Mouse (Mus musculus): ENCODE results near the gene Fam174a.

Fam174a gene

DNA sequence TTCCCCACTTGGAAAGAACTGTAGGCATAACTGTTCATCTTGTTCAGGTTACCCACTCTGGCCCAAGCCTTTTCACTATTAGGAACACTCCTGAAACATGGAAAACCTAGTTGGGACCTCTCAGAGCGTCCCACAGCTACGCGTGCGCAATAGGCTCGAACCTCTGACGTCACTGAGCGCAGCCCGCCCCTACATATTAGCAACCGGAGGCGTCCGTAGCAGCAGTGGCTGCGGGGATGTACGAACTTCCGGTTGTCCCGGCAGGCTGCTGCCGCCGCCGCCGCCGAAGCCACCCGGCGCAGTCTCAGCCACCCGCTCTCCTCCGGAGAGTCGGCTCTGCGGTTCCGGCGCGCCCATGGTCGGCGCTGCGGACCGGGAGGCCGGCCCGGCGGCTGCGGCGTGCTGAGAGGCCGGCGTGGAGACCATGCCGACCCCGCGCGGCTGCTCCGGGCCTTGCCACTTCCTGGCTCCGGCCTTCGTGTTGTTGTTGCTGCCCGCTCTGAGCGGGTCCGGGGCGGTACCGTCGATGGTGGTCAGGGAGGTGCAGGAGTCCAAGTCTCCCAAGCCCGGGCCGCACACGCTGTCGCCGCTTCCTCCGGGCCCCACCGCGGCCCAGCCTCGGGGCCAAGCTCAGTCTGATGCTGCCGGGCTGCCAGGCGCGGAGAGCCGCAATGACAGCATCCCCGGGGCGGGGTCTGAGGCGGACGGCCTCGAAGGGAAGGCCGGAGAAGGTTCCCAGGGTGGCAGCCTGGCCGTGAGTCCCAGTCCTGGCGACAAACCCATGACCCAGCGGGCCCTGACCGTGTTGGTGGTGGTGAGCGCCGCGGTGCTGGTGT lies at the start of gene Fam174a:
Gene Fam174a, plus strand, starts transcription at position 231 of the 836 bp plus-strand sequence.
- peak; percentile 93 for DNase-seq (ENCODE audit: low spot score)

GRCm38 (mm10) chr1:95263843-95264242 lies 49.6 kb upstream of the Fam174a start:
- DNase-seq (ENCODE audit: low spot score) = no peak

DNA sequence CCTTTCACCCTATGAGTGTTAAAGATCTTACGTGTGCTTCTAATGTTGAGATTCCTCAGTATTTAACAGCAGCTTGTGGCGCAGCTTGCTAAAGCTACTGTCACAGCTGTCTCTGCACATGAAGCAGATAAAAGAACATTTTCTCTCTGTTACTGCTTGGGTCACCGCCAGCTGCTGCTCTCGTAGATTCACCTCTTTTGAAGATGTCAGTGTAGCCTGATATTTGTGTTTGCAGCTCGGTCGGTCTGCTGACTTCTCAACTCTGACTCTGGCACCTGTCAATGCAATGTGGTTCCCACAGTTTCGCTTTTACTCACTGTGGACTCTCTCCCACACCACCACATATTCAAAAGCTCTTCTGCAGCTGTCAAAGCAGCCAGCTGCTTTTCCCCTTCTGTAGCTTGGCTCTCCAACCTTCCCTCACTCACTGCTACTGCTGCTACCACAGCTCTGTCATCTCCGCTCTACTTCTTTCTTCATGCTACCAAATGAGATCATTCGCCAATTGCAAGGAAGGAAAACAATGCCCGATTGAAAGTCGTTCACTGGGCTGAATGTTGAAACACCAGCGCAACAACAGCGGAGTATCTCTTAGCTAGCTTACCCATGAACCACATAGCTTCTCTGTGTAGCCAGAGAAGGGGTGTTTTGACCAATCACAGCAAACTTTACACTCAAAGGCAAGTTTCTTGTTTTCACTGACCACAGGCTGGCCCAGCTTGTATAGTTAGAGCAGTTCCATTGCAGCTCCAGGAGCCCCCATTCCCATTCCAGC lies 45.3 kb upstream of the Fam174a start:
- no peak for DNase-seq (ENCODE audit: low spot score)

- DNase-seq (ENCODE audit: low spot score) = no peak
These were observed 40.1 kb upstream of the Fam174a start for GRCm38 (mm10) chr1:95273321-95273720.

DNA sequence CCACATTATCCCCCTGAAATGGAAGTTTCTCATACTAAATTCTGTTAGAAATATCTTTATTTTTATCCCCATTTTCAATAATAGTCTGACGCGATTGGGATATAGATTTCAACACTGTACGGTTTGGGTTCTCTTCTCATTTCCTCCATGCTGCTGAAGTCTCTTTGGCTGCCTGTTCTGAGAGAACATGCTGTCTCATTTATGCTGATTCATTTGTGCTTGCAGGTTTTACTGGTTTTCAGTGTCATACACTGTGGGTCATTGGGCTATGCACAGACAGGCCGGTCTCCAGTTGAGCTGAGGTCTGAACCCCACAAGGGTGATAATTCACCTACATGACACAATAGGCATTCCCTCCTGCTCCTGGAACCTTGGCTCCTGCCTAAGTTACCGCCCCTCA lies 5.1 kb upstream of the Fam174a start:
- no peak for DNase-seq (ENCODE audit: low spot score)

- DNase-seq (ENCODE audit: low spot score) = no peak
These were observed 769 bp downstream of the Fam174a start for GRCm38 (mm10) chr1:95314229-95314555.

- DNase-seq (ENCODE audit: low spot score) = no peak
These were observed 2.6 kb downstream of the Fam174a start for GRCm38 (mm10) chr1:95315981-95316380.

- no peak for DNase-seq (ENCODE audit: low spot score)
These were observed 8.8 kb downstream of the Fam174a start for GRCm38 (mm10) chr1:95322219-95322618.

DNA sequence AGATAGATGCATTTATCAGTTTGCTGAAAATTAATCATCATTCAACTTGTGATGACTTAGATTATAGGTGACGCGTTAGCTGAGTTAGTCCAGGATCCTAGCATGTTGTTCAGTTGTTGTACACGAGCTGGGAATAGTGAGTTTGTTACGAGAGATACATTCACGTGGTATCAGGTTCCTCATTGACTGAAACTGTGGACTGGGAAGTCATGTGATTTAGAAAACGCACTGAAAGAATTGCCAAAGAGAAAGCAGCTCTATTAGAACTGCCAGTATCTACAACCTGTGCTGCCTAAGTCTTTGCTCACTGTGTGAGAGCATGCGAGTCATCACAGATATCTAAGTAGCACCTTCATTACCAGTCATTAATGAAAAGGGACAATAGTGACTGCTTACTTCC lies 9.6 kb downstream of the Fam174a start:
- DNase-seq (ENCODE audit: low spot score) = no peak

GRCm38 (mm10) chr1:95326856-95327255 lies 13.4 kb downstream of the Fam174a start:
- no peak for DNase-seq (ENCODE audit: low spot score)

GRCm38 (mm10) chr1:95339618-95340017 lies 26.2 kb downstream of the Fam174a start:
- DNase-seq (ENCODE audit: low spot score) = no peak

DNA sequence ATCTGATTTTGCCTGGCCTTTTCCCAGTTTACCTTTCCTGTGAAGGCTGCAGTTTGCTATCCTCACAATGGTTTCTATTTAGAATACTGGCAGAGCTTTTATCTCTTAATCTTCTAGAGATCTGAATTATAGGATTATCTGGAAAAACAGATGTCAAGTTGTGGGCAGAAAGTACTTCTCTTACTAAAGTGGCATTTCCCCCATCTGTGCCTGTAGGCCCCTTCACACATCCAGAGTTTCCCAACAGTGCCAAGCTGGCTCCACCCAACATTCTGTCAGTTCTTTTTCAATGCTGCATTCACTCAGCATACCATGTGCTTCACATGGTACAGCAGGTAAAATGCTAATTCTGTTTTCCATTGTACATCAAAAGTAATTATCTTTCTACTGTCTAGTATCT lies 28.8 kb downstream of the Fam174a start:
- no peak for DNase-seq (ENCODE audit: low spot score)

DNA sequence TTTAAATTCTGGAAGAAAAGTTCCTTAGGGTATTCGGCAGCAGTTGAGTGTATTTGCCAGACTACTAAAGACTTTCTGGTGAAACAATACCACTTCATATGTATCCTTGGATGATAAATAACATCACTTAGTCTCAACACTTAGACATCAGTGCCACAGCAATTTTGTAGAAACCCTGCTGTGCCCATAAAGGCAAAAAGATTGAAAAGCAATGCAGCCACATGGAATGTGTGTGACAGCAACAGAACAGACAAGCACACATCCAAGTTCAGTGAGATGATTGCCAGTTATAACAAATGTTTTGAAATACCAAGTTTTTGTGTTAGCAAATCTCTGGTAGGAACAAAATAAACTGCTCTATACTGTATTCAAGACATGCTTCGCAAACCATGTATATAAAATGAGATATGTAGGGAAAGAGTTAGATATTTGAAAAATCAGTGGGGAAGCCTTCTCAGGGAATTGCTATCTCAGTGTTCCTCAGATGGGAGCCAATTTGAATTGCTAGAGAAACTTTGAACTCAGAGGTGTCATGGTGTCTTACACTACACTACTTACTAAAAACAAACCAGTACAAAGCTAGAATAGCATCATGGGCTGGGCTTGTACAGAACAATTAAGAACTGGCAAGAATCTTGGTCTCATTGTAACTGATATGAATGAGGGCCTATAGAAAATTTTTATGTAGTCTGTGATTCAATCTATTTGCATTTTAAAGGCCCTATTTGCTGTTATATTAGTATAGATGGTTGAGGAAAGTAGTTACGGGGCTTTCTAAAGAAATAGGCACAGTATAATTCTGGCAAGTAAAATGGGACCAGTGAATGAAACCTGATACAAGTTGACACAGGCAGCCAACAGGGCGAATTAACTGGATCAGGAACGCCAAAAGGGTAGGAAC lies 30.4 kb downstream of the Fam174a start:
- DNase-seq (ENCODE audit: low spot score) = no peak

GRCm38 (mm10) chr1:95354146-95354545 lies 40.7 kb downstream of the Fam174a start:
- DNase-seq (ENCODE audit: low spot score) = no peak

GRCm38 (mm10) chr1:95356904-95357303 lies 43.5 kb downstream of the Fam174a start:
- no peak for DNase-seq (ENCODE audit: low spot score)

DNA sequence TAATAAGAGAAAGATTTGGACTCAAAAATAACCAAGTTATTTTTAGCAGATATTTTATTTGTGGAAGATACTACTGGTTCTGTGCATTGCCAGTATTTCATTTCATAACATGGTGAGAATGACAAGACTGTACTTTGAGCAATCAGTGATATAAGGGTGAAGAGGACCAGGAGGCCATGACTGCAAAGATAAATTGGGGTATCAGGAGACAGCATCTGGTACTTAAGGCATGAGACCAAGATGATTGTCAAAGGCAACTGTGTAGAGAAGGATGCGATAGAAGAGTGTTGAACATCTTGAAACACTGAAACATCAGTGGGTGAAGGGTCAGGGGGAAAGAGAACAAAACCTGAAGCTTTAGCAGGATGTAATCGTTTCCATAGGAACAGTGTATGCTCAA lies 50.3 kb downstream of the Fam174a start:
- no peak for DNase-seq (ENCODE audit: low spot score)

- DNase-seq (ENCODE audit: low spot score) = no peak
These were observed 53.4 kb downstream of the Fam174a start for GRCm38 (mm10) chr1:95366616-95367373.

- DNase-seq (ENCODE audit: low spot score) = no peak
These were observed 54.3 kb downstream of the Fam174a start for GRCm38 (mm10) chr1:95367748-95368147.

DNA sequence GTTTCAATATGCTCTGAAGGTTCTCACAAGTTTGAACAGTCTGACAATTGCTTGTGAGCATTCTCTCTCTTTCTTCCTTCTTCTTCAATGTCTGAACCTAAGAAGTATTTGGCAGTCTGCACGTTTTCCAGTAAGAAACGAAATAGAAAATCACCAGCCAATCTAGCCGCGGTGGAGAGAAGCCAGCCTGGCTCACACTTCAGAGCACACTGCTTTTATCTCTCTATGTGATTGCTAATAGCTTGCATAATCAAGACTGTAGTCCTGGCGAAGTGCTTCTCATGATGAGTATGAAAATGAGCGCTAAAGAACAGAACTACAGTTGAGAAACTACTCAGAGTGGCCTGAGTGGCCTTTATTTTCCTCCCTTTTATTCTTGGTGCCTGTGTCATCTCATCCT lies 62.0 kb downstream of the Fam174a start:
- no peak for DNase-seq (ENCODE audit: low spot score)

DNA sequence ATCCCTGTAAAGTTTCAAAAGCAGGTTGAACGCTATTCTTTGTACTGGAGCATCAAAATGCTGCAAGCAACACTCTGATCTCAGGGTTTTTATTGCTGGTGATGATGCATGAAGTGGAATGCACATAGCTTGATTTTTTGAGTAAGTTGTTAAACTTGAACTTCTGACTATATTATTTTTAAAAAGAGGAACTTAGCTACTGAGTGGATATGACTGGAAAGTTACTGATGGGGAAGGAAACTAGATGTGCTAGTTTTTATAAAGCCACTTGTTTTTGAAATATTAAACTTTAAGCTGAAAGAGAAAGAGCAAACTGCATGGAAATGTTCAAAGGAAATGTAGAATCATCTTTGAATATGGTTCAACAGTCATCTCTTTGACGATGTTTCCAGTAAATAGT lies 67.6 kb downstream of the Fam174a start:
- DNase-seq (ENCODE audit: low spot score) = no peak

All from testis, postnatal 10 days (tissue).